Mouse (Mus musculus): ENCODE measurements around the gene Brf1.

- TF ChIP-seq CTCF (IDR thresholded peaks at IDR 0.05; ENCODE audit: insufficient read depth, low read length) (no peak), POLR2A (IDR thresholded peaks at IDR 0.05; ENCODE audit: borderline replicate concordance, extremely low read depth, low read depth, low read length) (no peak)
These were observed 27.6 kb upstream of the Brf1 start for GRCm38 (mm10) chr12:113028067-113028466.
